Mouse (Mus musculus) cortical plate, adult 2 months (tissue): ENCODE results near the gene Fzr1.

Experiments used
- CTCF ChIP-seq: fragments of 200-500 bp; IDR thresholded peaks from 2 replicates; pipeline ENCODE4 v1.5.1; 2011; ENCODE audit warnings: mild to moderate bottlenecking, control low read depth, low read length; ENCODE audit not compliant: insufficient read depth; ENCODE audit errors: extremely low read depth
- POLR2A ChIP-seq: fragments of 200-500 bp; IDR thresholded peaks from 2 replicates; pipeline ENCODE4 v1.6.1; 2011; ENCODE audit warnings: mild to moderate bottlenecking, low read length, control low read depth; ENCODE audit not compliant: insufficient read depth; ENCODE audit errors: extremely low read depth

DNA sequence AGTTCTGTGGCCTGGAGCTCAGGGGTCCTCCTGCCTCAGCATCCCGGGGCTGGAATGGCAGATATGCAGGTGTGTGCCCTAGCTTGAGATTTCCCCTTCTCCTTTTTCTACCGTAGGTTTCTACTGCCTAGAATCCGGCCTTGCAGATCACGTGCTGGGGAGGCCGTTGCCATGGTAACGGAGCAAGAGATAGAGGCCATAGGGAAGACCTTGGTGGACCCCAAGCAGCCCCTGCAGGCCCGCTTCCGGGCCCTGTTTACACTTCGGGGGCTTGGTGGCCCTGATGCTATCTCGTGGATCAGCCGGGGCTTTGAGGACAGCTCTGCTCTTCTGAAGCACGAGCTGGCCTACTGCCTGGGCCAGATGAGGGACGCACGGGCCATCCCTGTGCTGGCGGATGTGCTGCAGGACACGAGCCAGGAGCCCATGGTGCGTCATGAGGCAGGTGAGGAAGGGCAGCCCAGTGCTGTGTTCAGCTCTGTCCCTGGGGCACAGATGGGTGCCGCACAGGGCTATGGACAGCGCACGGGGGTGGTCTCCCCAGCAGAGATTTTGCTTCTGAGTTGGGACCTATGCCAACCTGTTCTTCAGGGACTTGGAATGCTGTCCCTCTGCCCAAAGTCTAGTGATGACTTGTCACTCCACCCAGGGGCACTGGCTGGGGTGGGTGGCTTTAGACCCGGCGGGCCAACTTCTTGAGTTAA, 7.4 kb upstream of the Fzr1 start:
- no peak for TF ChIP-seq CTCF
- no peak for TF ChIP-seq POLR2A
